Mouse (Mus musculus): ENCODE data around the gene Ppp2r3a. TPM values are rescaled to one million over a fixed set of nuclear protein-coding genes. Genes with fewer than 3 reads are reported as not detected.
A peak's percentile ranks its signal among the peaks of the same experiment; 100 is the strongest.

The Ppp2r3a gene
- polyA plus RNA-seq (2016; fragmentation: Nextera tagmentation; extraction: Ambion mirVana): 15.8 and 16.3 TPM in 2 replicates

- Histone ChIP-seq H3K36me3 (no peaks in the 10 kb centered on the region), H3K4me2 (replicated peaks) (peak within 1 kb of the TSS; percentile 52), H3K9ac (peak within 1 kb of the TSS; percentile 81), H3K27ac (peak within 1 kb of the TSS; percentile 98), H3K4me3 (peak within 1 kb of the TSS; percentile 83), H3K27me3 (no peaks in the 10 kb centered on the region), H3K9me3 (no peaks in the 10 kb centered on the region), H3K4me1 (peaks cover 13% of the 10 kb centered on the region)
- ATAC-seq (ENCODE audit: insufficient number of reproducible peaks, insufficient read depth, low FRiP score, low TSS enrichment): peak; percentile 54
- WGBS: 2% methylated on average over 28 of the region's 50 CpGs
Measured at GRCm38 (mm10) chr9:101251644-101252337, at the start of gene Ppp2r3a. TSS of gene Ppp2r3a (minus strand) at chr9:101251795.

GRCm38 (mm10) chr9:101300441-101300935 is 48.9 kb upstream of the Ppp2r3a start:
- H3K4me1 ChIP-seq: no peaks in the 10 kb centered on the region
- H3K4me3 ChIP-seq: no peak overlapping the region
- no peak overlapping the region for H3K27ac ChIP-seq
- ATAC-seq (ENCODE audit: insufficient number of reproducible peaks, insufficient read depth, low FRiP score, low TSS enrichment): no peak
- H3K4me2 ChIP-seq (replicated peaks): no peak overlapping the region
- H3K9ac ChIP-seq: no peak overlapping the region
- no peaks in the 10 kb centered on the region for H3K36me3 ChIP-seq
- 88% methylated on average over 4 of the region's 4 CpGs for whole genome bisulfite sequencing
- H3K27me3 ChIP-seq: no peaks in the 10 kb centered on the region
- H3K9me3 ChIP-seq: peaks cover 4% of the 10 kb centered on the region; the same call in 1 of the 2 replicates

- ATAC-seq (ENCODE audit: insufficient number of reproducible peaks, insufficient read depth, low FRiP score, low TSS enrichment): no peak
- Histone ChIP-seq H3K36me3 (no peaks in the 10 kb centered on the region), H3K4me2 (replicated peaks) (no peak overlapping the region), H3K9me3 (no peaks in the 10 kb centered on the region), H3K27ac (no peak overlapping the region), H3K9ac (no peak overlapping the region), H3K4me1 (no peaks in the 10 kb centered on the region), H3K27me3 (no peaks in the 10 kb centered on the region), H3K4me3 (no peak overlapping the region)
- 80% methylated on average over 19 of the region's 19 CpGs for WGBS
Measured at GRCm38 (mm10) chr9:101291676-101292660, 40.4 kb upstream of the Ppp2r3a start.

GRCm38 (mm10) chr9:101290876-101291275 is 39.3 kb upstream of the Ppp2r3a start:
- H3K36me3 ChIP-seq: no peaks in the 10 kb centered on the region
- H3K27me3 ChIP-seq: no peaks in the 10 kb centered on the region
- no peaks in the 10 kb centered on the region for H3K4me1 ChIP-seq
- WGBS: 75% methylated on average over 1 of the region's 1 CpGs
- no peak overlapping the region for H3K4me2 ChIP-seq (replicated peaks)
- H3K4me3 ChIP-seq: no peak overlapping the region
- H3K9ac ChIP-seq: no peak overlapping the region
- no peak overlapping the region for H3K27ac ChIP-seq
- H3K9me3 ChIP-seq: no peaks in the 10 kb centered on the region
- ATAC-seq (ENCODE audit: insufficient number of reproducible peaks, insufficient read depth, low FRiP score, low TSS enrichment): no peak

GRCm38 (mm10) chr9:101289750-101290149 is 38.2 kb upstream of the Ppp2r3a start:
- Histone ChIP-seq H3K27ac (no peak overlapping the region), H3K36me3 (no peaks in the 10 kb centered on the region), H3K4me2 (replicated peaks) (no peak overlapping the region), H3K4me1 (no peaks in the 10 kb centered on the region), H3K27me3 (no peaks in the 10 kb centered on the region), H3K9me3 (no peaks in the 10 kb centered on the region), H3K4me3 (no peak overlapping the region), H3K9ac (no peak overlapping the region)
- no peak for ATAC-seq (ENCODE audit: insufficient number of reproducible peaks, insufficient read depth, low FRiP score, low TSS enrichment)
- WGBS: 74% methylated on average over 11 of the region's 11 CpGs

GRCm38 (mm10) chr9:101288901-101289647 is 37.5 kb upstream of the Ppp2r3a start:
- no peak overlapping the region for H3K4me3 ChIP-seq
- H3K27me3 ChIP-seq: no peaks in the 10 kb centered on the region
- H3K4me1 ChIP-seq: no peaks in the 10 kb centered on the region
- no peaks in the 10 kb centered on the region for H3K9me3 ChIP-seq
- no peak for ATAC-seq (ENCODE audit: insufficient number of reproducible peaks, insufficient read depth, low FRiP score, low TSS enrichment)
- 88% methylated on average over 14 of the region's 14 CpGs for WGBS
- H3K27ac ChIP-seq: no peak overlapping the region
- no peak overlapping the region for H3K4me2 ChIP-seq (replicated peaks)
- H3K36me3 ChIP-seq: no peaks in the 10 kb centered on the region
- H3K9ac ChIP-seq: no peak overlapping the region

GRCm38 (mm10) chr9:101286766-101287165 is 35.2 kb upstream of the Ppp2r3a start:
- ATAC-seq (ENCODE audit: insufficient number of reproducible peaks, insufficient read depth, low FRiP score, low TSS enrichment): no peak
- H3K9ac ChIP-seq: no peak overlapping the region
- H3K36me3 ChIP-seq: no peaks in the 10 kb centered on the region
- no peaks in the 10 kb centered on the region for H3K27me3 ChIP-seq
- H3K4me1 ChIP-seq: no peaks in the 10 kb centered on the region
- H3K4me3 ChIP-seq: no peak overlapping the region
- WGBS: 74% methylated on average over 4 of the region's 4 CpGs
- H3K4me2 ChIP-seq (replicated peaks): no peak overlapping the region
- no peaks in the 10 kb centered on the region for H3K9me3 ChIP-seq
- no peak overlapping the region for H3K27ac ChIP-seq

- no peaks in the 10 kb centered on the region for H3K27me3 ChIP-seq
- 72% methylated on average over 4 of the region's 4 CpGs for WGBS
- H3K4me2 ChIP-seq (replicated peaks): no peak overlapping the region
- no peak for ATAC-seq (ENCODE audit: insufficient number of reproducible peaks, insufficient read depth, low FRiP score, low TSS enrichment)
- no peak overlapping the region for H3K27ac ChIP-seq
- no peak overlapping the region for H3K4me3 ChIP-seq
- H3K4me1 ChIP-seq: no peaks in the 10 kb centered on the region
- no peaks in the 10 kb centered on the region for H3K9me3 ChIP-seq
- no peak overlapping the region for H3K9ac ChIP-seq
- H3K36me3 ChIP-seq: no peaks in the 10 kb centered on the region
Measured at GRCm38 (mm10) chr9:101284049-101284448, 32.5 kb upstream of the Ppp2r3a start.

- WGBS: 63% methylated on average over 6 of the region's 6 CpGs
- Histone ChIP-seq H3K36me3 (no peaks in the 10 kb centered on the region), H3K9ac (no peak overlapping the region), H3K4me3 (no peak overlapping the region), H3K4me2 (replicated peaks) (no peak overlapping the region), H3K27ac (no peak overlapping the region), H3K4me1 (no peaks in the 10 kb centered on the region), H3K27me3 (no peaks in the 10 kb centered on the region), H3K9me3 (no peaks in the 10 kb centered on the region)
- ATAC-seq (ENCODE audit: insufficient number of reproducible peaks, insufficient read depth, low FRiP score, low TSS enrichment): no peak
Measured at GRCm38 (mm10) chr9:101282651-101283050, 31.1 kb upstream of the Ppp2r3a start.

GRCm38 (mm10) chr9:101281906-101282305 is 30.3 kb upstream of the Ppp2r3a start:
- WGBS: 68% methylated on average over 4 of the region's 4 CpGs
- no peak overlapping the region for H3K27ac ChIP-seq
- H3K9me3 ChIP-seq: no peaks in the 10 kb centered on the region
- H3K36me3 ChIP-seq: no peaks in the 10 kb centered on the region
- no peaks in the 10 kb centered on the region for H3K27me3 ChIP-seq
- H3K9ac ChIP-seq: no peak overlapping the region
- no peak overlapping the region for H3K4me3 ChIP-seq
- H3K4me2 ChIP-seq (replicated peaks): no peak overlapping the region
- ATAC-seq (ENCODE audit: insufficient number of reproducible peaks, insufficient read depth, low FRiP score, low TSS enrichment): no peak
- H3K4me1 ChIP-seq: no peaks in the 10 kb centered on the region

- H3K9me3 ChIP-seq: no peaks in the 10 kb centered on the region
- H3K9ac ChIP-seq: no peak overlapping the region
- no peak overlapping the region for H3K27ac ChIP-seq
- no peak overlapping the region for H3K4me2 ChIP-seq (replicated peaks)
- H3K4me3 ChIP-seq: no peak overlapping the region
- H3K4me1 ChIP-seq: no peaks in the 10 kb centered on the region
- no peak for ATAC-seq (ENCODE audit: insufficient number of reproducible peaks, insufficient read depth, low FRiP score, low TSS enrichment)
- no peaks in the 10 kb centered on the region for H3K27me3 ChIP-seq
- 89% methylated on average over 11 of the region's 11 CpGs for WGBS
- no peaks in the 10 kb centered on the region for H3K36me3 ChIP-seq
Measured at GRCm38 (mm10) chr9:101281326-101281725, 29.7 kb upstream of the Ppp2r3a start.

Data from embryonic facial prominence, embryonic 12.5 days (tissue).